Mouse (Mus musculus) kidney, adult 2 months (tissue): ENCODE measurements at regions not wholly inside any gene's neighbourhood (a gene's known extent, or its start where the extent isn't known, plus 50 kb on each side); places are given as distances from the start of the nearest gene placed in this dataset.

Source experiments
- DNase-seq: peaks from one replicate; pipeline ENCODE4 v3.0.0; 2021
- H3K27ac ChIP-seq: fragments of 200-500 bp; 2 replicates; pipeline ENCODE4 v1.5.1; 2012; ENCODE audit warnings: low read depth, low read length, control low read depth, inconsistent platforms; ENCODE audit not compliant: insufficient read depth
- H3K27me3 ChIP-seq: fragments of 200-500 bp; replicated peaks from 2 replicates; pipeline ENCODE4 v1.6.1; 2012; ENCODE audit warnings: mild to moderate bottlenecking, moderate library complexity, low read length, inconsistent platforms; ENCODE audit not compliant: control insufficient read depth, insufficient read depth
- H3K36me3 ChIP-seq: fragments of 200-500 bp; 2 replicates; pipeline ENCODE4 v1.6.1; 2012; ENCODE audit warnings: mild to moderate bottlenecking, moderate library complexity, low read length, inconsistent platforms; ENCODE audit not compliant: control insufficient read depth, insufficient read depth
- H3K4me1 ChIP-seq: fragments of 200-500 bp; 2 replicates; pipeline ENCODE4 v1.6.1; 2011; ENCODE audit warnings: low read length; ENCODE audit not compliant: control insufficient read depth, insufficient read depth
- H3K4me3 ChIP-seq: fragments of 200-500 bp; 2 replicates; pipeline ENCODE4 v1.5.1; 2011; ENCODE audit warnings: mild to moderate bottlenecking, low read depth, low read length, control low read depth; ENCODE audit not compliant: insufficient read depth
- CTCF ChIP-seq: fragments of 200-500 bp; conservative IDR thresholded peaks from 2 replicates; pipeline ENCODE4 v1.5.1; 2011; ENCODE audit warnings: low read depth, mild to moderate bottlenecking, control low read depth, low read length, moderate library complexity, mixed read lengths; ENCODE audit not compliant: insufficient read depth, insufficient read length
- POLR2A ChIP-seq: fragments of 200-500 bp; IDR thresholded peaks from one replicate; pipeline ENCODE4 v1.6.1; 2011; ENCODE audit warnings: low read depth, low read length, control low read depth
- WGBS: fragments of 180-500 bp; shearing (Covaris S2); methylation state at CpG from one replicate; pipeline ENCODE4 v1.1.7; 2018; 5-methylcytosine and 5-hydroxymethylcytosine counted together

GRCm38 (mm10) chr8:53892770-53893169 is 184.6 kb upstream of the Vegfc start:
- H3K27ac ChIP-seq: no peak overlapping the region
- H3K4me1 ChIP-seq: no peaks in the 10 kb centered on the region
- no peaks in the 10 kb centered on the region for H3K27me3 ChIP-seq
- no peak for TF ChIP-seq POLR2A
- TF ChIP-seq CTCF: no peak
- DNase-seq: no peak
- no peaks in the 10 kb centered on the region for H3K36me3 ChIP-seq
- H3K4me3 ChIP-seq: no peak overlapping the region
- WGBS: 55% methylated on average over 3 of the region's 3 CpGs

GRCm38 (mm10) chr8:53922343-53922742 is 155.1 kb upstream of the Vegfc start:
- H3K27ac ChIP-seq: no peak overlapping the region
- no peak for DNase-seq
- no peaks in the 10 kb centered on the region for H3K4me1 ChIP-seq

GRCm38 (mm10) chr8:53930685-53931084 is 146.7 kb upstream of the Vegfc start:
- Histone ChIP-seq H3K4me3 (no peak overlapping the region), H3K36me3 (no peaks in the 10 kb centered on the region), H3K27ac (no peak overlapping the region), H3K4me1 (no peaks in the 10 kb centered on the region), H3K27me3 (no peaks in the 10 kb centered on the region)
- WGBS: 73% methylated on average over 5 of the region's 5 CpGs
- TF ChIP-seq CTCF (no peak), POLR2A (no peak)
- DNase-seq: no peak

More at GRCm38 (mm10) chr8:53922343-53922742, 155.1 kb upstream of the Vegfc start:
- WGBS: 73% methylated on average over 4 of the region's 4 CpGs
- TF ChIP-seq CTCF (no peak), POLR2A (no peak)
- no peaks in the 10 kb centered on the region for H3K36me3 ChIP-seq
- H3K27me3 ChIP-seq: no peaks in the 10 kb centered on the region
- H3K4me3 ChIP-seq: no peak overlapping the region

GRCm38 (mm10) chr8:53938392-53938791 is 139.0 kb upstream of the Vegfc start:
- no peak overlapping the region for H3K4me3 ChIP-seq
- no peaks in the 10 kb centered on the region for H3K36me3 ChIP-seq
- TF ChIP-seq POLR2A: no peak
- H3K4me1 ChIP-seq: no peaks in the 10 kb centered on the region
- DNase-seq: no peak
- H3K27me3 ChIP-seq: no peaks in the 10 kb centered on the region
- H3K27ac ChIP-seq: no peak overlapping the region

- H3K27ac ChIP-seq: no peak overlapping the region
- no peaks in the 10 kb centered on the region for H3K27me3 ChIP-seq
- TF ChIP-seq CTCF (no peak), POLR2A (no peak)
- H3K4me1 ChIP-seq: no peaks in the 10 kb centered on the region
- DNase-seq: no peak
- no peaks in the 10 kb centered on the region for H3K36me3 ChIP-seq
- 58% methylated on average over 1 of the region's 1 CpGs for WGBS
- H3K4me3 ChIP-seq: no peak overlapping the region
These were observed 137.9 kb upstream of the Vegfc start for GRCm38 (mm10) chr8:53939519-53939918.

- no peak for DNase-seq
- TF ChIP-seq CTCF (no peak), POLR2A (no peak)
- WGBS: 93% methylated on average over 2 of the region's 2 CpGs
- H3K36me3 ChIP-seq: no peaks in the 10 kb centered on the region
- H3K4me3 ChIP-seq: no peak overlapping the region
- no peaks in the 10 kb centered on the region for H3K4me1 ChIP-seq
- no peak overlapping the region for H3K27ac ChIP-seq
- H3K27me3 ChIP-seq: no peaks in the 10 kb centered on the region
These were observed 136.3 kb upstream of the Vegfc start for GRCm38 (mm10) chr8:53941144-53941543.

GRCm38 (mm10) chr8:53945561-53945960 is 131.8 kb upstream of the Vegfc start:
- TF ChIP-seq POLR2A: no peak
- TF ChIP-seq CTCF: no peak

GRCm38 (mm10) chr8:53947384-53947783 is 130.0 kb upstream of the Vegfc start:
- TF ChIP-seq POLR2A: no peak
- TF ChIP-seq CTCF: no peak
- H3K27me3 ChIP-seq: no peaks in the 10 kb centered on the region
- no peaks in the 10 kb centered on the region for H3K4me1 ChIP-seq
- no peak overlapping the region for H3K27ac ChIP-seq
- H3K36me3 ChIP-seq: no peaks in the 10 kb centered on the region
- H3K4me3 ChIP-seq: no peak overlapping the region
- no peak for DNase-seq

More at GRCm38 (mm10) chr8:53945561-53945960, 131.8 kb upstream of the Vegfc start:
- no peak for DNase-seq
- H3K4me1 ChIP-seq: no peaks in the 10 kb centered on the region
- 80% methylated on average over 2 of the region's 2 CpGs for WGBS
- H3K4me3 ChIP-seq: no peak overlapping the region
- H3K27me3 ChIP-seq: no peaks in the 10 kb centered on the region
- H3K36me3 ChIP-seq: no peaks in the 10 kb centered on the region
- H3K27ac ChIP-seq: no peak overlapping the region
